Mouse (Mus musculus): ENCODE data around the gene Pecr. TPM values are rescaled to one million over a fixed set of nuclear protein-coding genes. Genes with fewer than 3 reads are reported as not detected.

The Pecr gene
- total and polyA plus RNA-seq, 3 experiments, result 17.6 to 24.8 (median 21.3) TPM

DNA sequence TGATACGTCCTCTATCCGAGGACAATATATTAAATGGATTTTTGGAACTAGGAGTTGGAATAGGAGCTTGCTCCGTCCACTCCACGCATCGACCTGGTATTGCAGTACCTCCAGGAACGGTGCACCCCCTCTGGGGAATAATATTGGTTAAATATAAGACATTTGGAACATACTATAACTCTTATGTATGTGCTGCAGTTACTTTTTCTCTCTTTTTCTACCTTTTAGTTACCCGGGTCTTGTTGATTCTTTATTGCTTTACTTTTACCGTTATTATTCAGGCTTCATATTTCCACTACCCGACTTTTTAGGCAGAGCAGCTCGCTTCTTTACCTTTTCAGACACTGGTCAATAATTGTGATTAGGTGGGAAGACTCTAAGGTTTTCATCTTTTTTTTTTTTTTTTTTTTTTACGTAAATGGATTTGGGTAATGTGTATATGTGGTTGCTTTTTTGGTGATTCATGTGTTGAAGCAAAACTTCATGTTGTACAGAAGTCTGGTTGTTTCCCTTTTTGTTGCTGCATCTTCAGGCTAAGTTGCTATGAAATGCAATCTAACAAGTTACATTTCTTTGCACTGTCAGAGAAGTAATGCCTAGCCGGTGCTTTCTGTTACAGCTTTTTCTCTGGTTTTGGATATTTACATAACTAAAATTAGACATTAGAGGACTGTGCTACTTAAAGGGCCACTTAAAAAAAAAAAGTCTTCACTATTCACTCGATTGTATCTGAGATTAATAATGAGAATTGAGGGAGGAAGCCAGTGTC is 46.9 kb downstream of the Pecr start:
- peak overlapping the region; percentile 14; the same call in 1 of the 2 replicates for H3K9ac ChIP-seq (ENCODE audit: insufficient read depth, low read depth)
- in situ Hi-C loops (cut with MboI; ENCODE audit: low pct_ligation_motif_present, low pct_unique_long_range_greater_than_20kb, low sequenced_read_pairs), result no loop called here
- H3K36me3 ChIP-seq (replicated peaks in 1 of 2; ENCODE audit: control insufficient read depth in 1 of 2, insufficient read depth in 1 of 2, low read length in 1 of 2), result no peaks in the 10 kb centered on the region
- DNase-seq (ENCODE audit: extremely low read depth), result peak; percentile 90
- 0 out of 2 replicates have a peak overlapping the region, but pooled peaks have one; percentile 76 for H3K27ac ChIP-seq (ENCODE audit: insufficient read depth, low read depth)
- H3K9me3 ChIP-seq (replicated peaks; ENCODE audit: low read length), result no peaks in the 10 kb centered on the region
- no peaks in the 10 kb centered on the region for H3K79me2 ChIP-seq (replicated peaks; ENCODE audit: control insufficient read depth, extremely low read depth, insufficient read depth, poor library complexity, severe bottlenecking)
- H3K4me2 ChIP-seq (ENCODE audit: insufficient read depth, low read depth, poor library complexity, severe bottlenecking), result peak overlapping the region; percentile 56
- H3K27me3 ChIP-seq (replicated peaks), result peaks cover 18% of the 10 kb centered on the region
- dilution Hi-C loops (cut with MboI; ENCODE audit: extremely low pct_ligation_motif_present, extremely low pct_unique_long_range_greater_than_20kb, low sequenced_read_pairs), result no loop called here
- peaks cover 12 to 39% of the 10 kb centered on the region in 2 experiments for H3K4me1 ChIP-seq (ENCODE audit: control insufficient read depth in 1 of 2, insufficient read depth in 2 of 2)
- TF ChIP-seq JUN (IDR thresholded peaks at IDR 0.05; ENCODE audit: insufficient read depth, low read depth, low read length), result no peak
- TF ChIP-seq MXI1 (IDR thresholded peaks at IDR 0.05; ENCODE audit: low read depth, low read length), result 0 out of 2 replicates have a peak, but pooled peaks have one; percentile 11
- 0 out of 2 replicates have a peak, but pooled peaks have one; percentile 5 for TF ChIP-seq E2F4 (IDR thresholded peaks at IDR 0.05; ENCODE audit: insufficient replicate concordance, low read depth, low read length)
- no peak for TF ChIP-seq KAT2A (IDR thresholded peaks at IDR 0.05; ENCODE audit: insufficient replicate concordance, low read length)
- TF ChIP-seq SMC3 (IDR thresholded peaks at IDR 0.05; ENCODE audit: low read depth, low read length), result no peak
- no peak for TF ChIP-seq CTCF (conservative IDR thresholded peaks at IDR 0.05 in 1 of 2, IDR thresholded peaks at IDR 0.05 in 1 of 2; ENCODE audit: low read depth in 2 of 2, low read length in 2 of 2)
- TF ChIP-seq MAX (IDR thresholded peaks at IDR 0.05; ENCODE audit: low read length), result no peak
- TF ChIP-seq EP300 (IDR thresholded peaks at IDR 0.05; ENCODE audit: low read length), result no peak
- TF ChIP-seq MYC (IDR thresholded peaks at IDR 0.05; ENCODE audit: low read depth, low read length), result no peak
- TF ChIP-seq NRF1 (IDR thresholded peaks at IDR 0.05; ENCODE audit: low read depth, low read length), result no peak
- no peak for TF ChIP-seq ZC3H11A (IDR thresholded peaks at IDR 0.05; ENCODE audit: low read depth, low read length)
- peak; percentile 82; the same call in 1 of the 2 replicates for TF ChIP-seq NELFE (IDR thresholded peaks at IDR 0.05; ENCODE audit: low read depth, low read length)
- peak; percentile 99 for TF ChIP-seq POLR2AphosphoS2 (IDR thresholded peaks at IDR 0.05; ENCODE audit: low read depth, low read length)
- TF ChIP-seq ZKSCAN1 (IDR thresholded peaks at IDR 0.05; ENCODE audit: borderline replicate concordance, low read depth, low read length), result no peak
- TF ChIP-seq RAD21 (IDR thresholded peaks at IDR 0.05; ENCODE audit: low read depth, low read length), result no peak
- TF ChIP-seq SIN3A (IDR thresholded peaks at IDR 0.05; ENCODE audit: low read length), result peak; percentile 76; the same call in 1 of the 2 replicates
- no peak for TF ChIP-seq BHLHE40 (IDR thresholded peaks at IDR 0.05; ENCODE audit: low read depth, low read length)
- no peak for TF ChIP-seq ELF1 (IDR thresholded peaks at IDR 0.05; ENCODE audit: low read depth, low read length)
- TF ChIP-seq GABPA (IDR thresholded peaks at IDR 0.05; ENCODE audit: insufficient replicate concordance, low read depth, low read length), result no peak
- TF ChIP-seq RCOR1 (conservative IDR thresholded peaks at IDR 0.05; ENCODE audit: low read depth, low read length), result peak; percentile 18; the same call in 1 of the 2 replicates
- TF ChIP-seq HCFC1 (IDR thresholded peaks at IDR 0.05; ENCODE audit: low read depth, low read length), result peak; percentile 51
- TF ChIP-seq ZNF384 (IDR thresholded peaks at IDR 0.05; ENCODE audit: low read depth, low read length), result peak; percentile 96
- no peak; the same call in 1 of the 2 replicates for TF ChIP-seq JUND (conservative IDR thresholded peaks at IDR 0.05; ENCODE audit: low read depth, low read length)
- TF ChIP-seq POLR2A (IDR thresholded peaks at IDR 0.05; ENCODE audit: low read depth, low read length), result peak; percentile 45
- TF ChIP-seq UBTF (IDR thresholded peaks at IDR 0.05; ENCODE audit: low read depth, low read length), result no peak
- TF ChIP-seq MEF2A (IDR thresholded peaks at IDR 0.05; ENCODE audit: borderline replicate concordance, low read depth, low read length), result no peak
- no peak for TF ChIP-seq PAX5 (IDR thresholded peaks at IDR 0.05; ENCODE audit: low read length)
- TF ChIP-seq USF1 (IDR thresholded peaks at IDR 0.05; ENCODE audit: low read depth, low read length), result no peak
- TF ChIP-seq TCF12 (IDR thresholded peaks at IDR 0.05; ENCODE audit: low read depth, low read length), result peak; percentile 44; the same call in 1 of the 2 replicates
- TF ChIP-seq CHD2 (IDR thresholded peaks at IDR 0.05; ENCODE audit: low read length), result peak; percentile 50; the same call in 1 of the 2 replicates
- peak; percentile 99 for TF ChIP-seq ZMIZ1 (IDR thresholded peaks at IDR 0.05; ENCODE audit: low read depth, low read length)
- peak; percentile 79 for TF ChIP-seq ETS1 (conservative IDR thresholded peaks at IDR 0.05; ENCODE audit: low read depth, low read length)
- no peak; the same call in 1 of the 2 replicates for TF ChIP-seq IRF4 (IDR thresholded peaks at IDR 0.05; ENCODE audit: low read depth, low read length)
- 0 out of 2 replicates have a peak, but pooled peaks have one; percentile 7 for TF ChIP-seq MAZ (IDR thresholded peaks at IDR 0.05; ENCODE audit: low read depth, low read length)
- no peak for TF ChIP-seq MAFK (IDR thresholded peaks at IDR 0.05; ENCODE audit: insufficient replicate concordance, low read length)
- no peak for TF ChIP-seq USF2 (conservative IDR thresholded peaks at IDR 0.05; ENCODE audit: low read depth, low read length)
- TF ChIP-seq CHD1 (IDR thresholded peaks at IDR 0.05; ENCODE audit: low read depth, low read length), result no peak
- no peak for TF ChIP-seq TBP (conservative IDR thresholded peaks at IDR 0.05; ENCODE audit: low read depth, low read length)
- peak overlapping the region in 1 of 3 experiments; percentile 2 for H3K4me3 ChIP-seq (replicated peaks in 1 of 3; ENCODE audit: low read depth in 2 of 3, low read length in 2 of 3, poor library complexity in 1 of 3)

All from CH12.LX (cell line).